Mouse (Mus musculus): ENCODE measurements around the gene Tnxb.

DNA sequence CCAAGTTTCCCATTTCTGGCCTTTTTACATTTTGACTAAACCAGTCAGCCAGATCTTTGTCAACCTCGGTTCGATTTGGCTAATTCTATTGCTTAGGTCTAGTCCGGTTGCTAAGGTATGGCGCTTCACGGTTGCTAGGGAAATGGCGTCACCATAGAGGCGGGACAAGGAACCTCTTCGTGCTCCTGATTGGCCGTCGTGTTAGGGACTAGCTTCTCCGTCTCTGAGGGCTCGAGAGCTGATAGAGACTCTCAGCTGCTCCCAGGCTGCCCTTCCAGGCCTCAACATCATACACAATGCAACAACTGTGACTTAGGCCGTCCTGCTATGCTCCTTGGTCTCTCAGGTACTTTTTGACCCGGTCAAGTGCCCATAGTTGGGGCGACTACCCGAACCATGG is 25.7 kb upstream of the Tnxb start, which contains the start of gene Fkbpl:
- no peak for TF ChIP-seq CTCF (IDR thresholded peaks at IDR 0.05; ENCODE audit: low read depth)
- TF ChIP-seq EP300 (optimal IDR thresholded peaks at IDR 0.05), result no peak

Data from stomach, postnatal 0 days (tissue).